Mouse (Mus musculus) ES-Bruce4 (cell line): ENCODE results near the gene 5730409E04Rik.

Experiments
- CTCF ChIP-seq: IDR thresholded peaks from one replicate; pipeline ENCODE4 v1.8.1; 2011; ENCODE audit warnings: low read depth, low read length
- POLR2A ChIP-seq: IDR thresholded peaks from one replicate; pipeline ENCODE4 v1.8.1; 2011; ENCODE audit warnings: low read length; ENCODE audit not compliant: insufficient read depth

- TF ChIP-seq CTCF (no peak), POLR2A (no peak)
Observed at GRCm38 (mm10) chr4:126609606-126610181, at the start of gene 5730409E04Rik.
